Mouse (Mus musculus) G1E (cell line): ENCODE results near the gene Aptx.

Experiments
- CTCF ChIP-seq: IDR thresholded peaks from 2 replicates; pipeline ENCODE4 v1.5.1; 2012; ENCODE audit warnings: low read depth, low read length, inconsistent platforms, mixed read lengths
- GATA1 ChIP-seq: IDR thresholded peaks from 2 replicates; pipeline ENCODE4 v1.6.1; 2012; ENCODE audit warnings: borderline replicate concordance, low read length, inconsistent platforms, mixed read lengths
- TAL1 ChIP-seq: conservative IDR thresholded peaks from 2 replicates; pipeline ENCODE4 v1.6.1; 2012; ENCODE audit warnings: low read depth, low read length, inconsistent platforms, mixed read lengths

DNA sequence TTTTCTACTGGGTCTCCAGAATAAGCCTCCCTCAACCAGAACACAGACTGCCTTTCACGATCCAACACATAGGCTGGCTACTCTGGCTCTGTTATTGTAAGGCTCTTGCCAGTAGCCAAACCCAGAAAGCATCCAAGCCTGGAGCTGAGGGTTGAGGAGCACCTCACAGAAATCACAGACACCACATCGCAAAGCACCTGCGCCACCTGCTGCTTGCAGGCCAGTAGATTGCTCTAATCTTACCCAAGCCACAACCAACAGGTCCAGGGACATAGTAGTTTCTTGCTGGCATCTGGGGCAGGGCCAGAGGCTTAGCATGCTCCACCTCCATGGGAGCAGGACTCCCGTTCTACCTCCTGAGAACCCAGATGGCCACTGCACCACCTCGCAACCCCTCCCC lies 25.9 kb downstream of the Aptx start:
- no peak for TF ChIP-seq TAL1
- no peak for TF ChIP-seq GATA1
- TF ChIP-seq CTCF, result no peak
